22 mouse cellular contexts compared by ENCODE assay signal in genomic region chr1:120354387-120354786, GRCm38 (mm10). TPM values are rescaled to one million over a fixed set of nuclear protein-coding genes. Genes with fewer than 3 reads are reported as not detected.
"Had no signal": no experiment of that assay in that cellular context is flagged by ENCODE, and none has a peak within 500 bp of the region (broad histone marks: within the 10 kb centered on the region; RNA-seq: fewer than 3 reads in every experiment).

No protein-coding gene starts in this region.

- H3K27me3 ChIP-seq: stomach, embryonic 15.5 days had no signal

- H3K27ac ChIP-seq: neural tube, embryonic 12.5 days; neural tube, embryonic 13.5 days; neural tube, embryonic 15.5 days; stomach, embryonic 15.5 days had no signal

- H3K4me2 ChIP-seq: neural tube, embryonic 12.5 days; neural tube, embryonic 13.5 days; neural tube, embryonic 15.5 days; stomach, embryonic 15.5 days had no signal

- H3K4me3 ChIP-seq: neural tube, embryonic 12.5 days; neural tube, embryonic 13.5 days; neural tube, embryonic 15.5 days; stomach, embryonic 15.5 days had no signal

- H3K36me3 ChIP-seq: neural tube, embryonic 12.5 days; neural tube, embryonic 13.5 days; neural tube, embryonic 15.5 days; stomach, embryonic 15.5 days had no signal

- H3K9me3 ChIP-seq: neural tube, embryonic 13.5 days; neural tube, embryonic 15.5 days; stomach, embryonic 15.5 days had no signal

- H3K9ac ChIP-seq: neural tube, embryonic 12.5 days; neural tube, embryonic 13.5 days; neural tube, embryonic 15.5 days; stomach, embryonic 15.5 days had no signal

- DNase-seq: retina, postnatal 1 day; right cerebral cortex, adult 18-20 months; right cerebral cortex, postnatal 14 days; right cerebral cortex, postnatal 25 days; right cerebral cortex, postnatal 4 days; spleen, adult 18-20 months; thymus, adult 18-20 months; thymus, adult 2 months; thymus, postnatal 14 days; thymus, postnatal 25 days; thymus, postnatal 36 days; thymus, postnatal 4 days had no signal

RNA-seq across cellular contexts. Expression of gene C1ql2, which starts 14.0 kb away (rescaled TPM):
- polyA plus RNA-seq: small intestine, adult 2 months; spleen, adult 2 months; stomach, embryonic 14.5 days; stomach, embryonic 15.5 days; stomach, embryonic 16.5 days; testis, adult 2 months; thymus, postnatal 0 days had no signal
